Mouse (Mus musculus): ENCODE data around the gene Mgll. TPM values are rescaled to one million over a fixed set of nuclear protein-coding genes. Genes with fewer than 3 reads are reported as not detected.

Gene Mgll
- 10 to 100 TPM; 83.6 to 88.1 TPM for total RNA-seq (2021)
- long read RNA-seq, experiment 1, transcript Mgll-204 (8 exons, 3,676 nt) = major isoform, 27 of 69 reads
- long read RNA-seq, experiment 1, transcript Mgll-207 (8 exons, 3,991 nt) = minor isoform, 8 of 69 reads
- long read RNA-seq, experiment 1, partial matches to known transcripts = 3 of 69 reads
- long read RNA-seq, experiment 1, other reads (novel, unspliced or antisense) = 29 of 69 reads
- long read RNA-seq, experiment 2, transcript Mgll-207 (8 exons, 3,991 nt) = minor isoform, 17 of 146 reads
- long read RNA-seq, experiment 2, transcript Mgll-204 (8 exons, 3,676 nt) = major isoform, 56 of 146 reads
- long read RNA-seq, experiment 2, partial matches to known transcripts = 5 of 146 reads
- long read RNA-seq, experiment 2, other reads (novel, unspliced or antisense) = 64 of 146 reads

- DNase-seq (ENCODE audit: low spot score in 2 of 2) = peak; percentile 41 to 42
Measured at GRCm38 (mm10) chr6:88724313-88725195, at the start of gene Mgll. Gene Mgll (plus strand): TSS chr6:88724412.

- DNase-seq (ENCODE audit: low spot score in 2 of 2) = no peak
Measured at GRCm38 (mm10) chr6:88675815-88676214, 48.4 kb upstream of the Mgll start.

- no peak for DNase-seq (ENCODE audit: low spot score in 2 of 2)
Measured at GRCm38 (mm10) chr6:88676753-88677736, 47.2 kb upstream of the Mgll start.

GRCm38 (mm10) chr6:88677738-88678137 lies 46.5 kb upstream of the Mgll start:
- DNase-seq (ENCODE audit: low spot score in 2 of 2) = no peak

GRCm38 (mm10) chr6:88681026-88681425 lies 43.2 kb upstream of the Mgll start:
- no peak for DNase-seq (ENCODE audit: low spot score in 2 of 2)

- DNase-seq (ENCODE audit: low spot score in 2 of 2) = no peak
Measured at GRCm38 (mm10) chr6:88683380-88684053, 40.7 kb upstream of the Mgll start.

- DNase-seq (ENCODE audit: low spot score in 2 of 2) = no peak
Measured at GRCm38 (mm10) chr6:88688171-88688570, 36.0 kb upstream of the Mgll start.

GRCm38 (mm10) chr6:88688712-88689111 lies 35.5 kb upstream of the Mgll start:
- no peak for DNase-seq (ENCODE audit: low spot score in 2 of 2)

- no peak for DNase-seq (ENCODE audit: low spot score in 2 of 2)
Measured at GRCm38 (mm10) chr6:88690211-88690610, 34.0 kb upstream of the Mgll start.

- DNase-seq (ENCODE audit: low spot score in 2 of 2) = no peak
Measured at GRCm38 (mm10) chr6:88691361-88691760, 32.9 kb upstream of the Mgll start.

GRCm38 (mm10) chr6:88702887-88703286 lies 21.3 kb upstream of the Mgll start:
- DNase-seq (ENCODE audit: low spot score in 2 of 2) = no peak

- DNase-seq (ENCODE audit: low spot score in 2 of 2) = no peak
Measured at GRCm38 (mm10) chr6:88703731-88704130, 20.5 kb upstream of the Mgll start.

- no peak for DNase-seq (ENCODE audit: low spot score in 2 of 2)
Measured at GRCm38 (mm10) chr6:88708401-88709278, 15.6 kb upstream of the Mgll start.

GRCm38 (mm10) chr6:88709279-88709575 lies 15.0 kb upstream of the Mgll start:
- DNase-seq (ENCODE audit: low spot score in 2 of 2) = no peak

- DNase-seq (ENCODE audit: low spot score in 2 of 2) = no peak
Measured at GRCm38 (mm10) chr6:88711313-88711712, 12.9 kb upstream of the Mgll start.

GRCm38 (mm10) chr6:88712083-88712482 lies 12.1 kb upstream of the Mgll start:
- DNase-seq (ENCODE audit: low spot score in 2 of 2) = no peak

GRCm38 (mm10) chr6:88713320-88713719 lies 10.9 kb upstream of the Mgll start:
- no peak for DNase-seq (ENCODE audit: low spot score in 2 of 2)

- DNase-seq (ENCODE audit: low spot score in 2 of 2) = no peak
Measured at GRCm38 (mm10) chr6:88714200-88714674, 10.0 kb upstream of the Mgll start.

- DNase-seq (ENCODE audit: low spot score in 2 of 2) = no peak
Measured at GRCm38 (mm10) chr6:88715378-88715781, 8.8 kb upstream of the Mgll start.

All from adrenal gland, postnatal 4 days (tissue).